ENCODE assay signal across 8 mouse cellular contexts in genomic region chr1:143702141-143702740, GRCm38 (mm10). TPM values are rescaled to one million over a fixed set of nuclear protein-coding genes. Genes with fewer than 3 reads are reported as not detected.
DNase-seq lines count a peak whose midpoint lies in the region; ATAC-seq and TF ChIP-seq lines count a peak whose summit lies in the region.

No protein-coding gene starts in this region.

- DNase-seq in left cerebral cortex, postnatal 10 days (ENCODE audit: extremely low spot score in 1 of 2, low spot score in 2 of 2) = peak; percentile 11 to 22
- DNase-seq in left cerebral cortex, adult 11 months (ENCODE audit: low spot score) = no peak
- DNase-seq in Patski (ENCODE audit: low read depth, low spot score) = peak; percentile 13
- no peak for DNase-seq in liver, embryonic 11.5 days (ENCODE audit: low spot score)
- no peak for DNase-seq in layer of hippocampus, adult 18-20 months (ENCODE audit: low spot score in 2 of 2)

- H3K27me3 ChIP-seq in Patski = peaks cover 6% of the 10 kb centered on the region
- no peaks in the 10 kb centered on the region for H3K27me3 ChIP-seq in embryonic facial prominence, embryonic 12.5 days
- H3K27me3 ChIP-seq in hindbrain, embryonic 13.5 days = no peaks in the 10 kb centered on the region
- H3K27me3 ChIP-seq in liver, embryonic 11.5 days (replicated peaks; ENCODE audit: control insufficient read depth, insufficient read depth, low read length) = no peaks in the 10 kb centered on the region
- no peaks in the 10 kb centered on the region for H3K27me3 ChIP-seq in neural tube, embryonic 14.5 days (ENCODE audit: control insufficient read depth, insufficient read depth, low read length)

- ATAC-seq in Patski = peak; percentile 67
- peak; percentile 81 for ATAC-seq in embryonic facial prominence, embryonic 12.5 days (ENCODE audit: insufficient number of reproducible peaks, insufficient read depth, low FRiP score, low TSS enrichment)
- ATAC-seq in hindbrain, embryonic 13.5 days (ENCODE audit: low FRiP score) = peak; percentile 80
- peak; percentile 67 for ATAC-seq in liver, embryonic 11.5 days (replicated peaks; ENCODE audit: low FRiP score)
- ATAC-seq in neural tube, embryonic 14.5 days (ENCODE audit: low read depth) = peak; percentile 81

- no peak for TF ChIP-seq CTCF in Patski (IDR thresholded peaks at IDR 0.05)

- 2% methylated on average over 47 of the region's 48 CpGs for WGBS in embryonic facial prominence, embryonic 12.5 days
- WGBS in hindbrain, embryonic 13.5 days = under 1% methylated on average over 29 of the region's 48 CpGs
- WGBS in liver, embryonic 11.5 days = under 1% methylated on average over 46 of the region's 48 CpGs
- WGBS in neural tube, embryonic 14.5 days = under 1% methylated on average over 47 of the region's 48 CpGs

- H3K27ac ChIP-seq in embryonic facial prominence, embryonic 12.5 days = peak overlapping the region; percentile 89
- H3K27ac ChIP-seq in hindbrain, embryonic 13.5 days = peak overlapping the region; percentile 93
- H3K27ac ChIP-seq in liver, embryonic 11.5 days (ENCODE audit: low read depth, low read length) = peak overlapping the region; percentile 88
- H3K27ac ChIP-seq in neural tube, embryonic 14.5 days (ENCODE audit: low read depth, low read length) = peak overlapping the region; percentile 90

- H3K4me2 ChIP-seq in embryonic facial prominence, embryonic 12.5 days (replicated peaks) = peak overlapping the region; percentile 73
- H3K4me2 ChIP-seq in hindbrain, embryonic 13.5 days = peak overlapping the region; percentile 71
- peak overlapping the region; percentile 73 for H3K4me2 ChIP-seq in liver, embryonic 11.5 days
- peak overlapping the region; percentile 82 for H3K4me2 ChIP-seq in neural tube, embryonic 14.5 days (ENCODE audit: low read depth, low read length)

- H3K4me3 ChIP-seq in embryonic facial prominence, embryonic 12.5 days = peak overlapping the region; percentile 77
- H3K4me3 ChIP-seq in hindbrain, embryonic 13.5 days = peak overlapping the region; percentile 92
- peak overlapping the region; percentile 93 for H3K4me3 ChIP-seq in liver, embryonic 11.5 days (ENCODE audit: low read depth, low read length)
- peak overlapping the region; percentile 87 for H3K4me3 ChIP-seq in neural tube, embryonic 14.5 days (ENCODE audit: low read depth, low read length)

- in situ Hi-C loops in Patski (cut with MboI; ENCODE audit: low pct_unique_long_range_greater_than_20kb) = loop anchor here (5.0 kb wide), 1 partner anchor 35 kb away; no protein-coding TSS in a partner anchor

- H3K9me3 ChIP-seq in embryonic facial prominence, embryonic 12.5 days = no peaks in the 10 kb centered on the region
- H3K9me3 ChIP-seq in hindbrain, embryonic 13.5 days = no peaks in the 10 kb centered on the region
- no peaks in the 10 kb centered on the region for H3K9me3 ChIP-seq in liver, embryonic 11.5 days (ENCODE audit: control insufficient read depth, low read length)
- H3K9me3 ChIP-seq in neural tube, embryonic 14.5 days (ENCODE audit: control insufficient read depth, low read length) = no peaks in the 10 kb centered on the region

- CTCF ChIA-PET in Patski (lab: Charles Lee) = no interaction called here

- peaks cover 7% of the 10 kb centered on the region; the same call in 1 of the 2 replicates for H3K4me1 ChIP-seq in embryonic facial prominence, embryonic 12.5 days
- peaks cover 25% of the 10 kb centered on the region for H3K4me1 ChIP-seq in hindbrain, embryonic 13.5 days (replicated peaks)
- peaks cover 5% of the 10 kb centered on the region; the same call in 1 of the 2 replicates for H3K4me1 ChIP-seq in liver, embryonic 11.5 days (replicated peaks; ENCODE audit: control insufficient read depth, insufficient read depth, low read length)
- H3K4me1 ChIP-seq in neural tube, embryonic 14.5 days (ENCODE audit: control insufficient read depth, insufficient read depth, low read length) = peaks cover 11% of the 10 kb centered on the region

- no peaks in the 10 kb centered on the region for H3K36me3 ChIP-seq in embryonic facial prominence, embryonic 12.5 days
- peaks cover 10% of the 10 kb centered on the region for H3K36me3 ChIP-seq in hindbrain, embryonic 13.5 days
- peaks cover 4% of the 10 kb centered on the region; the same call in 1 of the 2 replicates for H3K36me3 ChIP-seq in liver, embryonic 11.5 days (ENCODE audit: control insufficient read depth, insufficient read depth, low read length)
- no peaks in the 10 kb centered on the region; the same call in 1 of the 2 replicates for H3K36me3 ChIP-seq in neural tube, embryonic 14.5 days (ENCODE audit: control insufficient read depth, insufficient read depth, low read length)

- H3K9ac ChIP-seq in embryonic facial prominence, embryonic 12.5 days = peak overlapping the region; percentile 91
- H3K9ac ChIP-seq in hindbrain, embryonic 13.5 days = peak overlapping the region; percentile 87
- peak overlapping the region; percentile 91 for H3K9ac ChIP-seq in liver, embryonic 11.5 days (ENCODE audit: low read depth, low read length)
- peak overlapping the region; percentile 68 for H3K9ac ChIP-seq in neural tube, embryonic 14.5 days (replicated peaks; ENCODE audit: low read depth, low read length)

- intact Hi-C loops in left cerebral cortex, postnatal 10 days (cut with DNase I) = loop anchor here (5.0 kb wide), 1 partner anchor 35 kb away; no protein-coding TSS in a partner anchor

- POLR2A ChIA-PET in Patski (lab: Charles Lee) = interaction anchor here (0.6 kb wide), 2 partner anchors 10 to 13 kb away, joined by 4 to 7 read pairs; no protein-coding TSS in a partner anchor

RNA-seq across cellular contexts. Expression of gene Cdc73, which starts 0.5 kb away (rescaled TPM):
- total RNA-seq in left cerebral cortex, postnatal 10 days (2021) = 10 to 100 TPM; 46.5 to 49.3 TPM
- polyA plus RNA-seq in Patski (2021) = 56.4 TPM
- polyA plus RNA-seq in embryonic facial prominence, embryonic 12.5 days (2016; fragmentation: Nextera tagmentation; extraction: Ambion mirVana) = 37.3 and 38.1 TPM in 2 replicates
- 20.4 and 25.6 TPM in 2 replicates for polyA plus RNA-seq in hindbrain, embryonic 13.5 days (2015; fragmentation: Nextera tagmentation; extraction: Ambion mirVana)
- 15.9 and 18.7 TPM in 2 replicates for polyA plus RNA-seq in liver, embryonic 11.5 days (2014; fragmentation: Nextera tagmentation; extraction: Ambion mirVana)
- polyA plus RNA-seq in neural tube, embryonic 14.5 days (2014; fragmentation: Nextera tagmentation; extraction: Ambion mirVana) = 15.7 and 17.1 TPM in 2 replicates
- total RNA-seq in layer of hippocampus, adult 18-20 months (2021) = 10 to 100 TPM; 77.4 to 77.8 TPM

RNA-seq across cellular contexts. Expression of gene Glrx2, which starts 13.9 kb away (rescaled TPM):
- 100 to 1,000 TPM; 119 to 123 TPM for total RNA-seq in left cerebral cortex, postnatal 10 days (2021)
- 52.8 TPM for polyA plus RNA-seq in Patski (2021)
- 125 and 129 TPM in 2 replicates for polyA plus RNA-seq in embryonic facial prominence, embryonic 12.5 days (2016; fragmentation: Nextera tagmentation; extraction: Ambion mirVana)
- polyA plus RNA-seq in hindbrain, embryonic 13.5 days (2015; fragmentation: Nextera tagmentation; extraction: Ambion mirVana) = 139 and 157 TPM in 2 replicates
- 72.9 and 79.5 TPM in 2 replicates for polyA plus RNA-seq in liver, embryonic 11.5 days (2014; fragmentation: Nextera tagmentation; extraction: Ambion mirVana)
- polyA plus RNA-seq in neural tube, embryonic 14.5 days (2014; fragmentation: Nextera tagmentation; extraction: Ambion mirVana) = 98.7 and 110 TPM in 2 replicates
- total RNA-seq in layer of hippocampus, adult 18-20 months (2021) = 100 to 1,000 TPM; 114 to 120 TPM

Comparison
In these comparisons a context has a peak if more than half of its experiments do, and no peak if none do; other contexts are left out.
1. DNase-seq: peak in left cerebral cortex, postnatal 10 days (2 of 2) and Patski (single experiment); none in left cerebral cortex, adult 11 months (single experiment), liver, embryonic 11.5 days (single experiment) and layer of hippocampus, adult 18-20 months (0 of 2).
2. Peak in every context shown above with its lines, with median percentiles within 50 percentile points of each other: ATAC-seq, H3K27ac ChIP-seq, H3K4me2 ChIP-seq, H3K4me3 ChIP-seq and H3K9ac ChIP-seq.